Mouse (Mus musculus): Measurements from ENCODE around the gene Catsper3. TPM values are rescaled to one million over a fixed set of nuclear protein-coding genes. Genes with fewer than 3 reads are reported as not detected.

The Catsper3 gene
- total and polyA plus RNA-seq, 3 experiments, result not detected

- DNase-seq (ENCODE audit: low spot score) (no peak), ATAC-seq (ENCODE audit: extremely low read depth, insufficient number of reproducible peaks, low FRiP score, poor library complexity, severe bottlenecking) (no peak)
- TF ChIP-seq POLR2AphosphoS5 (IDR thresholded peaks at IDR 0.05; ENCODE audit: insufficient replicate concordance, low read depth, low read length), result no peak
- TF ChIP-seq GATA2 (IDR thresholded peaks at IDR 0.05; ENCODE audit: borderline replicate concordance, low read depth, low read length), result no peak
- TF ChIP-seq GATA1 (IDR thresholded peaks at IDR 0.05; ENCODE audit: borderline replicate concordance, low read length), result no peak
- TF ChIP-seq CTCF (IDR thresholded peaks at IDR 0.05; ENCODE audit: low read depth, low read length), result no peak
- TF ChIP-seq TAL1 (conservative IDR thresholded peaks at IDR 0.05; ENCODE audit: low read depth, low read length), result no peak
- no peaks in the 10 kb centered on the region for H3K36me3 ChIP-seq (replicated peaks)
- no peak overlapping the region for H3K4me3 ChIP-seq (ENCODE audit: low read depth, low read length)
- peaks cover 58% of the 10 kb centered on the region for H3K27me3 ChIP-seq (ENCODE audit: insufficient read depth, low read length)
- no peaks in the 10 kb centered on the region; the same call in 1 of the 2 replicates for H3K9me3 ChIP-seq (replicated peaks)
- H3K4me1 ChIP-seq (ENCODE audit: insufficient read depth, low read depth, low read length), result no peaks in the 10 kb centered on the region; the same call in 1 of the 2 replicates
These were observed 44.0 kb downstream of the Catsper3 start for GRCm38 (mm10) chr13:55828141-55829017.

- ATAC-seq (ENCODE audit: extremely low read depth, insufficient number of reproducible peaks, low FRiP score, poor library complexity, severe bottlenecking), result no peak
- DNase-seq (ENCODE audit: low spot score), result no peak
- H3K36me3 ChIP-seq (replicated peaks), result no peaks in the 10 kb centered on the region
- H3K4me3 ChIP-seq (ENCODE audit: low read depth, low read length), result no peak overlapping the region
- no peaks in the 10 kb centered on the region; the same call in 1 of the 2 replicates for H3K9me3 ChIP-seq (replicated peaks)
- peaks cover 58% of the 10 kb centered on the region for H3K27me3 ChIP-seq (ENCODE audit: insufficient read depth, low read length)
- TF ChIP-seq CTCF (IDR thresholded peaks at IDR 0.05; ENCODE audit: low read depth, low read length), result no peak
- TF ChIP-seq TAL1 (conservative IDR thresholded peaks at IDR 0.05; ENCODE audit: low read depth, low read length), result no peak
- no peak for TF ChIP-seq POLR2AphosphoS5 (IDR thresholded peaks at IDR 0.05; ENCODE audit: insufficient replicate concordance, low read depth, low read length)
- no peak for TF ChIP-seq GATA1 (IDR thresholded peaks at IDR 0.05; ENCODE audit: borderline replicate concordance, low read length)
- no peak for TF ChIP-seq GATA2 (IDR thresholded peaks at IDR 0.05; ENCODE audit: borderline replicate concordance, low read depth, low read length)
- no peaks in the 10 kb centered on the region; the same call in 1 of the 2 replicates for H3K4me1 ChIP-seq (ENCODE audit: insufficient read depth, low read depth, low read length)
These were observed 44.8 kb downstream of the Catsper3 start for GRCm38 (mm10) chr13:55829018-55829655.

DNA sequence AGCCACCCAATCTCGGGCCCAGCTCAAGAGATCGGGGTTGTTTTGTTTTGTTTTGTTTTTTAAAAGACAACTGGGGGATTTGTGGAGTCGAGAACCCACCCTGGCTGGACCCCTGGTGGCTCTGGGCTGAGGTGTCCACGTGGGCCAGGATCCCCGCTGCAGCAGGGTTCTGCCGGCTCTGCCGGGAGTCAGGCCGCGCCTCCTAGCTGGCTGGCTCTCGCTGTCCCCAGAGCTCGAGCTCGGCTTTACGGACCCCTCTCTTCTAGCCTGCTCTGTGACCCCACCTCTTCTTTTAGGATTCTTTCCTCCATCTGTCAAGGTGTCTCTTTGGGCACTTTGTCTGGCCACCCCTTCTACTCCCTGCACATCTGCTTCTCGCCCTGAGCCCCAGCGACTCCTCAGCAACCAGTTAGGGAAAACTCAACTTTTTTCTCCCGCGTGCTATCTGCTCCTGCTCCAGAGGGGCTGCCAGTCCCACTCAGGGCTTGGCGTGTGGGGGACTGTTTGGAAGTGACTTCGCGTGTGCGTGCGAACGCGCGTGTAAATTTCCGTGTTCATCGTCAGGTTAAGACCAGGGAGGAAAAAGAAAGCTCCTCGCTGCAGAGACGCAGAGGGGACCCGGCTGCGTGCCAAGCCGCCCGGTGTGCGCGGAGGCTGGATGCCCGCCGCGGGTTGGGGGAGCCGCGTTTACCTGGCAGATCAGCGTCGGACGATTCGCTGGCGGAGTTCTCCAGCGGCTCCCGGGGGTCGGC, 45.9 kb downstream of the Catsper3 start:
- Histone ChIP-seq H3K36me3 (replicated peaks) (no peaks in the 10 kb centered on the region), H3K9me3 (replicated peaks) (no peaks in the 10 kb centered on the region; the same call in 1 of the 2 replicates), H3K27me3 (ENCODE audit: insufficient read depth, low read length) (peaks cover 56% of the 10 kb centered on the region), H3K4me1 (ENCODE audit: insufficient read depth, low read depth, low read length) (no peaks in the 10 kb centered on the region; the same call in 1 of the 2 replicates), H3K4me3 (ENCODE audit: low read depth, low read length) (no peak overlapping the region)
- DNase-seq (ENCODE audit: low spot score) (no peak), ATAC-seq (ENCODE audit: extremely low read depth, insufficient number of reproducible peaks, low FRiP score, poor library complexity, severe bottlenecking) (no peak)
- no peak for TF ChIP-seq TAL1 (conservative IDR thresholded peaks at IDR 0.05; ENCODE audit: low read depth, low read length)
- no peak for TF ChIP-seq GATA2 (IDR thresholded peaks at IDR 0.05; ENCODE audit: borderline replicate concordance, low read depth, low read length)
- TF ChIP-seq GATA1 (IDR thresholded peaks at IDR 0.05; ENCODE audit: borderline replicate concordance, low read length), result no peak
- no peak for TF ChIP-seq CTCF (IDR thresholded peaks at IDR 0.05; ENCODE audit: low read depth, low read length)
- no peak for TF ChIP-seq POLR2AphosphoS5 (IDR thresholded peaks at IDR 0.05; ENCODE audit: insufficient replicate concordance, low read depth, low read length)

DNA sequence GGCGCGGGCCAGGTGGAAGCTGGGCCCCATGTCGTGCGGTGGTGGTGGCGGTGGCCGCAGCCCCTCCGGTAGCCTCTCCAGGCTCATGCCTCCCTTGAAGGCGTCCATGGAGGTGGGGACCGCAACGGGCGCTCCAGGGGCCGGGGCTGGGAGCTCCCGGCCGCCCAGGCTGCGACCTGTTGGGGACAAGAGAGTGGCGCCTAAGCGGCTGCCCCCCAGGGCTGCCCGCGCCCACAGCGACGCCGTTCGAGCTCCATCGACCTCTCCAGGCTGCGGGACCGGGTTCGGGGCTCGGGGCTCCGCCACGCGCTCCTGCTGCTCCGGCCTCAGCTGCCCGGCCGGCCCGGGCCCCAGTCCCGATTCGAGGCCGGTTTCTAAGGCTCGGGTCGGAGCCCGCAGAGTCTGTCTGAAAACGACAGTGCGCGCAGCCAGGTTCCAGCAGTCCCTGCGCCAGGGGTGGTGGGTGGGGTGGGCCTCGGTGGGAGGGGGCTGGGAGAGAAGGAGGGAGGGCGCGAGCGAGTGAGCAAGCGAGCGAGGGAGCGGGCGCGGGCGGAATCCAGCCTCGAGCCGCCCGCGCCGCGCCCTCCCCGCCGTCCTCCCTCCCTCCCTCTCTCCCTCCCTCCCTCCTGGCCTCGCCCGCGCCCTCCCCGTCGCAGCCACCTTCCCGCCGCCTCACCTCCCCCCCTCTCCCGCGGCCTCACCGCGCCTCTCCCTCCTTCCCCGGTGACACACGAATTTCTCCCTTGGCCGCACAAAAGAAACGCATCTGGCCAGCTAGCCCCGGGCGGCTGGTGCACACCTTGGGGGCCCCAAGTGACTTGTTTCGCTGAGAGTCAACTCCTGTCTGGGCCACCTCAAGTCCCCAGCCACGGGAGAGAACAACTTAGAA, 46.7 kb downstream of the Catsper3 start:
- Histone ChIP-seq H3K4me1 (ENCODE audit: insufficient read depth, low read depth, low read length) (no peaks in the 10 kb centered on the region), H3K36me3 (replicated peaks) (no peaks in the 10 kb centered on the region), H3K4me3 (ENCODE audit: low read depth, low read length) (no peak overlapping the region), H3K9me3 (replicated peaks) (no peaks in the 10 kb centered on the region; the same call in 1 of the 2 replicates), H3K27me3 (ENCODE audit: insufficient read depth, low read length) (peaks cover 55% of the 10 kb centered on the region)
- DNase-seq (ENCODE audit: low spot score) (no peak), ATAC-seq (ENCODE audit: extremely low read depth, insufficient number of reproducible peaks, low FRiP score, poor library complexity, severe bottlenecking) (no peak)
- TF ChIP-seq GATA1 (IDR thresholded peaks at IDR 0.05; ENCODE audit: borderline replicate concordance, low read length), result no peak

- no peaks in the 10 kb centered on the region for H3K4me1 ChIP-seq (ENCODE audit: insufficient read depth, low read depth, low read length)
- H3K4me3 ChIP-seq (ENCODE audit: low read depth, low read length), result no peak overlapping the region
- H3K36me3 ChIP-seq (replicated peaks), result no peaks in the 10 kb centered on the region
- ATAC-seq (ENCODE audit: extremely low read depth, insufficient number of reproducible peaks, low FRiP score, poor library complexity, severe bottlenecking), result no peak
- TF ChIP-seq GATA2 (IDR thresholded peaks at IDR 0.05; ENCODE audit: borderline replicate concordance, low read depth, low read length), result no peak
- no peak for TF ChIP-seq POLR2AphosphoS5 (IDR thresholded peaks at IDR 0.05; ENCODE audit: insufficient replicate concordance, low read depth, low read length)
- no peak for TF ChIP-seq TAL1 (conservative IDR thresholded peaks at IDR 0.05; ENCODE audit: low read depth, low read length)
- no peak for TF ChIP-seq GATA1 (IDR thresholded peaks at IDR 0.05; ENCODE audit: borderline replicate concordance, low read length)
- no peak for TF ChIP-seq CTCF (IDR thresholded peaks at IDR 0.05; ENCODE audit: low read depth, low read length)
- no peaks in the 10 kb centered on the region; the same call in 1 of the 2 replicates for H3K9me3 ChIP-seq (replicated peaks)
- H3K27me3 ChIP-seq (ENCODE audit: insufficient read depth, low read length), result peaks cover 50% of the 10 kb centered on the region
- no peak for DNase-seq (ENCODE audit: low spot score)
These were observed 47.4 kb downstream of the Catsper3 start for GRCm38 (mm10) chr13:55831722-55832160.
